Mouse (Mus musculus): ENCODE results near the gene Trim58. TPM values are rescaled to one million over a fixed set of nuclear protein-coding genes. Genes with fewer than 3 reads are reported as not detected.

The Trim58 gene
- total RNA-seq (2014; rRNA removed) (0.15 TPM in 1 of 2 replicates, not detected in the other), polyA plus RNA-seq (2015; fragmentation: Nextera tagmentation; extraction: Ambion mirVana) (0.06 and 0.19 TPM in 2 replicates)

DNA sequence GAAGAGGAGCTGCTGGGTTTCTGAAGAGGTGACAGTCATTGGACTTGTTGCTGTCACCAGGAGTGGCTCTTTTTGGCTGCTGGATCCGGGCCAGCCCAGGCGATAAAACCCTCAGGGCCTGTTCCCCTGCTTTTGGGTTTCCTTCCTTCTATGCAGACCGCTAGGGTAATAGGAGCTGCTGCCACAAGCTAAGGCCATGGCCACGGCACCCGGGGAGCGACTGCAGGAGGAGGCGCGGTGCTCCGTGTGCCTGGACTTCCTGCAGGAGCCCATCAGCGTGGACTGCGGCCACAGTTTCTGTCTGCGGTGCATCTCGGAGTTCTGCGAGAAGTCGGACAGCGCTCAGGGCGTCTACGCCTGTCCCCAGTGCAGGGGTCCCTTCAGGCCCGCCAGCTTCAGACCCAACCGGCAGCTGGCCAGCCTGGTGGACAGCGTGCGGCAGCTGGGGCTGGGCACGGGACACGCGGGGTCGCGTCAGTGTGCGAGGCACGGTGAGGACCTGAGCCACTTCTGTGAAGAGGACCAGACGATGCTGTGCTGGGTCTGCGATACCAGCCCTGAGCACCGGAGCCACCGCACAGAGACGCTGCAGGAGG is at the start of gene Trim58:
Gene Trim58, plus strand, starts transcription at position 194 of the 596 bp plus-strand sequence.
- TF ChIP-seq CTCF (IDR thresholded peaks at IDR 0.05; ENCODE audit: low read depth), result no peak
- ATAC-seq (peak; percentile 32; the same call in 1 of the 2 replicates), DNase-seq (peak; percentile 10)
- Histone ChIP-seq H3K36me3 (ENCODE audit: insufficient read depth) (no peaks in the 10 kb centered on the region), H3K4me3 (ENCODE audit: low read depth, low read length) (peak within 1 kb of the TSS; percentile 36), H3K4me2 (ENCODE audit: low read depth) (peak within 1 kb of the TSS; percentile 83), H3K27ac (ENCODE audit: low read depth, low read length) (no peak within 1 kb of the TSS), H3K4me1 (ENCODE audit: insufficient read depth) (0 out of 2 replicates have a peak, but pooled peaks cover 6% of the 10 kb centered on the region), H3K27me3 (ENCODE audit: insufficient read depth, low read length) (no peaks in the 10 kb centered on the region), H3K9me3 (ENCODE audit: low read length) (no peaks in the 10 kb centered on the region), H3K9ac (peak within 1 kb of the TSS; percentile 35)
- 6% methylated on average over 34 of the region's 34 CpGs for WGBS

DNA sequence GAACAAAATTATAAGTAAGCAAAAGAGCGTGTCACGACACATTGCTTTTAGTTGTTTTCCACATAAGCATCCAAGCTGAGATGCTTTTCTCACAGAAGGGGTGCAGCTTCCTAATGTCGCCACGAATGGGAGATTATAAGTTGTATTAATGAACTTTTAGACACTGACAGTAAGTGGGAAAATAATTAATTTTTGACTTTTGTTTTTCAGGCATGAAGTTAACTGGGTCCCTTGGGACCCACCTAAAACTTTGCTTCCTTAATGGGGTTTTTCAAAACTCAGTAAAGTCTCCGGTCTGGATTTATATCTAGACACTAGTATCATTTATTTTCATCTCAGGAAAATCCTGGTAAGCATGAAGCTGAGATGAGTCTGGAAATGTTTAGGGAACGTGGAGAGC is 45.5 kb upstream of the Trim58 start, which contains the start of gene Olfr324:
Gene Olfr324, plus strand, starts transcription at position 301 of the 400 bp plus-strand sequence.
- no peak for TF ChIP-seq CTCF (IDR thresholded peaks at IDR 0.05; ENCODE audit: low read depth)
- DNase-seq (no peak), ATAC-seq (no peak)
- Histone ChIP-seq H3K4me2 (ENCODE audit: low read depth) (no peak within 1 kb of the TSS), H3K27me3 (ENCODE audit: insufficient read depth, low read length) (no peaks in the 10 kb centered on the region), H3K4me3 (ENCODE audit: low read depth, low read length) (no peak within 1 kb of the TSS), H3K9ac (no peak within 1 kb of the TSS), H3K36me3 (ENCODE audit: insufficient read depth) (no peaks in the 10 kb centered on the region), H3K9me3 (ENCODE audit: low read length) (no peaks in the 10 kb centered on the region), H3K4me1 (ENCODE audit: insufficient read depth) (no peaks in the 10 kb centered on the region), H3K27ac (ENCODE audit: low read depth, low read length) (no peak within 1 kb of the TSS)
- WGBS, result 81% methylated on average over 6 of the region's 6 CpGs

DNA sequence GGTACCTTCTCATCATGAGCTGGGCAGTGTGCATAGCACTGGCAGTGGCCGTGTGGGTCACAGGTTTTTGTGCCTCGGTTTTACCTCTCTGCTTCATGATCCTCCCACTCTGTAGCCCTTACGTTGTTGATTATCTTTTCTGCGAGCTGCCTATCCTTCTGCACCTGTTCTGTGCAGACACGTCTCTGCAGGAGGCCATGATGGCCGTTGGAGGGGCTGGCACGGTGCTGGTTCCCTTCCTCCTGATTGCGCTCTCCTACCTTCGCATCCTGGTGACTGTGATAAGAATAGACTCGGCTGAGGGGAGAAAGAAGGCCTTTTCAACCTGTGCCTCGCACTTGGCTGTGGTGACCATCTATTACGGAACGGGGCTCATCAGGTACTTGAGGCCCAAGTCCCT is 42.4 kb upstream of the Trim58 start:
- H3K4me2 ChIP-seq (ENCODE audit: low read depth), result no peak overlapping the region
- no peaks in the 10 kb centered on the region for H3K9me3 ChIP-seq (ENCODE audit: low read length)
- WGBS, result 92% methylated on average over 13 of the region's 13 CpGs
- H3K9ac ChIP-seq, result no peak overlapping the region
- no peak overlapping the region for H3K4me3 ChIP-seq (ENCODE audit: low read depth, low read length)
- no peak for DNase-seq
- ATAC-seq, result no peak
- TF ChIP-seq CTCF (IDR thresholded peaks at IDR 0.05; ENCODE audit: low read depth), result no peak
- no peaks in the 10 kb centered on the region for H3K36me3 ChIP-seq (ENCODE audit: insufficient read depth)
- H3K27ac ChIP-seq (ENCODE audit: low read depth, low read length), result no peak overlapping the region
- H3K4me1 ChIP-seq (ENCODE audit: insufficient read depth), result no peaks in the 10 kb centered on the region
- no peaks in the 10 kb centered on the region for H3K27me3 ChIP-seq (ENCODE audit: insufficient read depth, low read length)

DNA sequence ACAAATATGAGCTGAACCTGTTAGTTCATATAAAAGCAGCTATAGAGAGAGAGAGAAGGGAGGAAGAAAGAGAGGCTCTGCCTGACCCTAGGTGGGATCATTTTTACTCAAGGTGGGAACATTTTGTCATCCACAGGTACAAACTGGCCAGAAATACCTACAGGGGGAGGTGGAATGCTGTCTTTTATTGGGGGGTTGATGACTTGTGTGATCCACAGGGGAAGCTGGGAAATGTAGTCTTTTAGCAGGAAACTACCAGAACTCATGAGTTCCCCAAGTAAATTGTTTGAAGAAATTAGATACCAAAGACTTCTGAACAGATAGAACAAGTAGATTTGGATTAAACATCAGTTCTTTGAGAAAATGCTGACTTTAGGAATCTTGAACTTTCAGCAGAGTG is 38.2 kb upstream of the Trim58 start:
- H3K4me1 ChIP-seq (ENCODE audit: insufficient read depth), result no peaks in the 10 kb centered on the region
- H3K4me2 ChIP-seq (ENCODE audit: low read depth), result no peak overlapping the region
- H3K36me3 ChIP-seq (ENCODE audit: insufficient read depth), result no peaks in the 10 kb centered on the region
- no peak overlapping the region for H3K9ac ChIP-seq
- no peaks in the 10 kb centered on the region for H3K27me3 ChIP-seq (ENCODE audit: insufficient read depth, low read length)
- TF ChIP-seq CTCF (IDR thresholded peaks at IDR 0.05; ENCODE audit: low read depth), result no peak
- no peak overlapping the region for H3K27ac ChIP-seq (ENCODE audit: low read depth, low read length)
- no peaks in the 10 kb centered on the region for H3K9me3 ChIP-seq (ENCODE audit: low read length)
- H3K4me3 ChIP-seq (ENCODE audit: low read depth, low read length), result no peak overlapping the region
- no peak for ATAC-seq
- no peak for DNase-seq

DNA sequence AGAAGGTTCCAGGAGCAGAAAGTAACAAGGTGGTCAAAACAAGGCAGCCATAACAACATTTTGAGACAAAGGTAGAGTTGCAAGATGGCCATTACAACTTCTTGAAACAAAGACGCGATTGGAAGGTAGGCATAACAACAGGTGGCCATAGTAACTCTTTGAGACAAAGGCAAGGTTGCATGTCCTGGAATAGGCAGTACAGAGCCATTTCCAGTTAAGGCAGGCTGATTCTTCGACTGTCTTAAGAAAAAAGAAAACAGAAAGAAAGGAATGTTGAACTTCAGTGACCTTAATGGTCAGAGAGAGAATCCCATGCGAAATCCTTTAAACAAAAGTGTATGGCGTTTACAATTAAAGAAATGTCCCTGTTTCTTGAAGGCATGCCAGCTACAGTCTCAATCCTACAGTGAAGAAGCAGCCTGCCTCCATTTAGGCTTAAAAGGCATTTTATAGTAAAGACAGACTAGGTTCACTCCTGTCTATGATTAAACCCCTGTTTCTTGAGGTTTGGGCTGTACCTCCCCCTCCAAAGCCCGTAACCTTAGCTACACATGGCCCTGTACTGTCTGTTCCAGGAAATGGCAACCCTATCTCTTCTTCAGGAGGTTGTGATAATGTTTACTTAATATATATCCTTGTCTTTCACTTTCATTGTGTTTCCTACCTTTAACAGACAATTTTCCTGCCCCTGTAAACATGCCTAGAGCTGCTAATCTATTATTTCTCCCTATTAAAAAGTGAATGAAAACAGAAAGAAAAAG is 37.3 kb upstream of the Trim58 start:
- WGBS, result 83% methylated on average over 6 of the region's 6 CpGs
- H3K27ac ChIP-seq (ENCODE audit: low read depth, low read length), result no peak overlapping the region
- TF ChIP-seq CTCF (IDR thresholded peaks at IDR 0.05; ENCODE audit: low read depth), result no peak
- no peaks in the 10 kb centered on the region for H3K27me3 ChIP-seq (ENCODE audit: insufficient read depth, low read length)
- no peaks in the 10 kb centered on the region for H3K36me3 ChIP-seq (ENCODE audit: insufficient read depth)
- H3K4me3 ChIP-seq (ENCODE audit: low read depth, low read length), result no peak overlapping the region
- H3K4me1 ChIP-seq (ENCODE audit: insufficient read depth), result no peaks in the 10 kb centered on the region
- ATAC-seq (no peak), DNase-seq (no peak)
- H3K9ac ChIP-seq, result no peak overlapping the region
- no peak overlapping the region for H3K4me2 ChIP-seq (ENCODE audit: low read depth)
- no peaks in the 10 kb centered on the region for H3K9me3 ChIP-seq (ENCODE audit: low read length)

DNA sequence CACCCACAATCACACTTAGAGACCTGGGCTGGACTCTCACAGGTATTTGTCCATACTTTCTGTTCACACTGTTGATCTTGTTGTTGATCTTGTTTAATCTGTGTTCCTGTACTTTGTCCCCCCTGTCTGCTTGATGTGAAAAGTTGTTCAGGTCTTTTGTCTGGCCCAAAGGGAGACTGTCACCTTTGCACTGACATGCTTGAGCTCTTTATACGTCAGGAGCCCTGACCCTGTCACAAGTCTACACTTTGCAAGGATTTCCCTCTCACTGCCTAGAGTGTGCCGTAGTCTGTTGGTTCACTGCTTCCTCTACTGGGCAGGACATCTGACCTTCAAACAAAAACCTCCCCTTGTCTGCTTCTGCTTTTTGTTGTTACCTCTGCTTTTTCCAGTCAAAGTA is 35.6 kb upstream of the Trim58 start:
- Histone ChIP-seq H3K4me1 (ENCODE audit: insufficient read depth) (no peaks in the 10 kb centered on the region), H3K9ac (no peak overlapping the region), H3K27ac (ENCODE audit: low read depth, low read length) (no peak overlapping the region), H3K4me2 (ENCODE audit: low read depth) (no peak overlapping the region), H3K36me3 (ENCODE audit: insufficient read depth) (no peaks in the 10 kb centered on the region), H3K9me3 (ENCODE audit: low read length) (no peaks in the 10 kb centered on the region), H3K27me3 (ENCODE audit: insufficient read depth, low read length) (no peaks in the 10 kb centered on the region), H3K4me3 (ENCODE audit: low read depth, low read length) (no peak overlapping the region)
- ATAC-seq (no peak), DNase-seq (no peak)
- no peak for TF ChIP-seq CTCF (IDR thresholded peaks at IDR 0.05; ENCODE audit: low read depth)
- WGBS, result 72% methylated on average over 2 of the region's 2 CpGs

DNA sequence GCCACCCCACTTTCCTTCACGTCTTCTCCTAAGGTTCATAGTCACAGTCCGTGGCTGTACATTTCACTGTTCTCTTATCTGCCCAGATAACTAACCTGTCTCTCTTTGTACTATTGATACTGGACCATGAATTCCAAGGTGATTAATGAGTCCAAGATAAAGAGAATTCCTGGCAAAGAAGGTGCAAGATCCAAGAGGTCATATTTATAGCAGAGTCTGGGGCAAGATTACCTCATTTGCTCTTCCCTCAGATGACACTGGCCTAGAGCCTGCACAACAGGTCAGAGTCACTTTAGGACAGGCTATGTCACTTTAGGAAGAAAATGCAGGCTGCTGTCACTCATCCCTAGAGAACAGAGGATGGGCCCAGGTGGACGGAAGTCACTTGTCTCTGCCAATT is 35.0 kb upstream of the Trim58 start:
- Histone ChIP-seq H3K4me1 (ENCODE audit: insufficient read depth) (no peaks in the 10 kb centered on the region), H3K4me2 (ENCODE audit: low read depth) (no peak overlapping the region), H3K27ac (ENCODE audit: low read depth, low read length) (no peak overlapping the region), H3K27me3 (ENCODE audit: insufficient read depth, low read length) (no peaks in the 10 kb centered on the region), H3K9ac (no peak overlapping the region), H3K9me3 (ENCODE audit: low read length) (no peaks in the 10 kb centered on the region), H3K4me3 (ENCODE audit: low read depth, low read length) (no peak overlapping the region), H3K36me3 (ENCODE audit: insufficient read depth) (no peaks in the 10 kb centered on the region)
- no peak for DNase-seq
- no peak for TF ChIP-seq CTCF (IDR thresholded peaks at IDR 0.05; ENCODE audit: low read depth)
- ATAC-seq, result no peak
- WGBS, result 93% methylated on average over 3 of the region's 3 CpGs

Measured in forebrain, postnatal 0 days (tissue).